Mouse (Mus musculus) cerebellum, adult (tissue): ENCODE results near the gene Bhlha15.

Experiments used
- ATAC-seq: cut with Nextera tagmentation; 2 replicates; pipeline ENCODE4 v1.9.2; 2017; ENCODE audit warnings: mild to moderate bottlenecking, moderate library complexity, mixed read lengths; ENCODE audit not compliant: insufficient number of reproducible peaks, low FRiP score, low TSS enrichment

Gene Bhlha15

GRCm38 (mm10) chr5:144188422-144188821 is 1.7 kb upstream of the Bhlha15 start:
- no peak for ATAC-seq

GRCm38 (mm10) chr5:144189327-144189726 is 759 bp upstream of the Bhlha15 start:
- ATAC-seq, result no peak

GRCm38 (mm10) chr5:144191026-144191425 is 940 bp downstream of the Bhlha15 start:
- no peak for ATAC-seq

GRCm38 (mm10) chr5:144192673-144193072 is 2.6 kb downstream of the Bhlha15 start:
- ATAC-seq, result no peak

GRCm38 (mm10) chr5:144194416-144194815 is 4.3 kb downstream of the Bhlha15 start:
- ATAC-seq, result no peak

- no peak for ATAC-seq
These were observed 5.5 kb downstream of the Bhlha15 start for GRCm38 (mm10) chr5:144195567-144195966.

- no peak for ATAC-seq
These were observed 10.5 kb downstream of the Bhlha15 start for GRCm38 (mm10) chr5:144200616-144201015.

- ATAC-seq, result no peak
These were observed 12.3 kb downstream of the Bhlha15 start for GRCm38 (mm10) chr5:144202430-144202829.

- ATAC-seq, result no peak
These were observed 13.4 kb downstream of the Bhlha15 start for GRCm38 (mm10) chr5:144203398-144203959.

- no peak for ATAC-seq
These were observed 14.2 kb downstream of the Bhlha15 start for GRCm38 (mm10) chr5:144204303-144204702.

- ATAC-seq, result no peak
These were observed 14.8 kb downstream of the Bhlha15 start for GRCm38 (mm10) chr5:144204911-144205310.

GRCm38 (mm10) chr5:144206069-144206468 is 16.0 kb downstream of the Bhlha15 start:
- no peak for ATAC-seq

GRCm38 (mm10) chr5:144207478-144207877 is 17.4 kb downstream of the Bhlha15 start:
- no peak for ATAC-seq

- no peak for ATAC-seq
These were observed 24.4 kb downstream of the Bhlha15 start for GRCm38 (mm10) chr5:144214453-144214852.

- no peak for ATAC-seq
These were observed 25.9 kb downstream of the Bhlha15 start for GRCm38 (mm10) chr5:144215992-144216391.

GRCm38 (mm10) chr5:144218061-144218460 is 28.0 kb downstream of the Bhlha15 start:
- no peak for ATAC-seq

- ATAC-seq, result no peak
These were observed 29.2 kb downstream of the Bhlha15 start for GRCm38 (mm10) chr5:144219306-144219705.

- ATAC-seq, result no peak
These were observed 29.9 kb downstream of the Bhlha15 start for GRCm38 (mm10) chr5:144219936-144220335.

- ATAC-seq, result no peak
These were observed 31.2 kb downstream of the Bhlha15 start for GRCm38 (mm10) chr5:144221305-144221704.

- peak; percentile 59 for ATAC-seq
These were observed 32.9 kb downstream of the Bhlha15 start for GRCm38 (mm10) chr5:144222811-144223502.

- ATAC-seq, result peak; percentile 95
These were observed 33.4 kb downstream of the Bhlha15 start, which contains the start of gene Tecpr1 for GRCm38 (mm10) chr5:144223503-144223862. Gene Tecpr1, minus strand, starts transcription at chr5:144223615.
